Mouse (Mus musculus) intestine, embryonic 15.5 days (tissue): ENCODE results near the gene Dmac1. TPM values are rescaled to one million over a fixed set of nuclear protein-coding genes. Genes with fewer than 3 reads are reported as not detected.
"Not testable (repeated sequence)": the region's sequence is repeated elsewhere in the genome, so short reads cannot be mapped to it uniquely, and the experiment has no call there.

ENCODE experiments used
- ATAC-seq: fragments of 200-750 bp; cut with Nextera tagmentation; 2 replicates; pipeline ENCODE4 v1.8.0; 2017; ENCODE audit warnings: moderate TSS enrichment, moderate library complexity
- H3K27ac ChIP-seq: fragments of 300-500 bp; sonication (generic); 2 replicates; pipeline ENCODE4 v1.5.1; 2015; ENCODE audit warnings: mild to moderate bottlenecking, inconsistent platforms
- H3K27me3 ChIP-seq: fragments of 300-500 bp; sonication (generic); replicated peaks from 2 replicates; pipeline ENCODE4 v1.6.1; 2015; ENCODE audit warnings: inconsistent platforms
- H3K36me3 ChIP-seq: fragments of 300-500 bp; sonication (generic); 2 replicates; pipeline ENCODE4 v1.6.1; 2015; ENCODE audit warnings: inconsistent platforms
- H3K4me1 ChIP-seq: fragments of 300-500 bp; sonication (generic); replicated peaks from 2 replicates; pipeline ENCODE4 v1.6.1; 2015; ENCODE audit warnings: inconsistent platforms
- H3K4me2 ChIP-seq: fragments of 300-500 bp; sonication (generic); replicated peaks from 2 replicates; pipeline ENCODE4 v1.6.1; 2015; ENCODE audit warnings: mild to moderate bottlenecking, inconsistent platforms
- H3K4me3 ChIP-seq: fragments of 300-500 bp; sonication (generic); replicated peaks from 2 replicates; pipeline ENCODE4 v1.5.1; 2015; ENCODE audit warnings: inconsistent platforms
- H3K9ac ChIP-seq: fragments of 300-500 bp; sonication (generic); 2 replicates; pipeline ENCODE4 v1.6.1; 2015; ENCODE audit warnings: inconsistent platforms
- H3K9me3 ChIP-seq: fragments of 300-500 bp; sonication (generic); 2 replicates; pipeline ENCODE4 v1.6.1; 2016; ENCODE audit warnings: inconsistent platforms
- WGBS: fragments of 180-500 bp; shearing (Covaris S2); methylation state at CpG from one replicate; pipeline ENCODE4 v1.1.7; 2015; 5-methylcytosine and 5-hydroxymethylcytosine counted together
- polyA plus RNA-seq: library from polyadenylated mRNA; unstranded; fragments of >200 nt; fragmentation: Nextera tagmentation; extraction: Ambion mirVana; gene quantifications from 2 replicates; pipeline ENCODE4 v1.2.1, GENCODE M21; 2015

Gene Dmac1
- polyA plus RNA-seq, 1 experiment from 2014 or later, result 121 TPM

- no peak overlapping the region for H3K27ac ChIP-seq
- no peaks in the 10 kb centered on the region for H3K4me1 ChIP-seq
- no peak overlapping the region for H3K9ac ChIP-seq
- H3K36me3 ChIP-seq, result no peaks in the 10 kb centered on the region
- no peak overlapping the region for H3K4me3 ChIP-seq
- H3K9me3 ChIP-seq, result no peaks in the 10 kb centered on the region
- ATAC-seq, result no peak
- no peaks in the 10 kb centered on the region for H3K27me3 ChIP-seq
- WGBS, result 83% methylated on average over 6 of the region's 6 CpGs
- H3K4me2 ChIP-seq, result no peak overlapping the region
Measured at GRCm38 (mm10) chr4:75266773-75267550, 11.1 kb downstream of the Dmac1 start.

DNA sequence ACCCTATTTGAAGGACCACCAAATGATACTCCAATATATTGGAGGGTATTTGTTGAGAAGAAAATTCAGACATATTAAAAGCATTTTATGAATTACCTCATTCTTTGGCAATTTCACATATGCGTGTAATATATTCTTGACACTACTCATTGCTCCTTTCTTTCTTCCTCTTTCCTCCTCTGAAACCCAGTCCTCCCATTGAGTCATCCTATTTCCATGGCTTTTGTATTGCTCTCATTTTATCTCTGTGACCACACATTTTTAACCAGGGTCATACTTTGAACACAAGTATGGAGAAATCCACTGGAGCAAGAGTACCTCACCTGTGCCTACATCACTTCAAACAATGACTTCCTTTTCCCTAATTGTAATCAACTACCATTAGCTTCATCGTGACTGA is 13.9 kb downstream of the Dmac1 start:
- no peak overlapping the region for H3K27ac ChIP-seq
- H3K4me2 ChIP-seq, result no peak overlapping the region
- no peak for ATAC-seq
- H3K27me3 ChIP-seq, result no peaks in the 10 kb centered on the region
- H3K9ac ChIP-seq, result no peak overlapping the region
- no peak overlapping the region for H3K4me3 ChIP-seq
- WGBS, result 84% methylated on average over 2 of the region's 2 CpGs
- no peaks in the 10 kb centered on the region for H3K4me1 ChIP-seq
- no peaks in the 10 kb centered on the region for H3K9me3 ChIP-seq
- H3K36me3 ChIP-seq, result no peaks in the 10 kb centered on the region

- Histone ChIP-seq H3K4me2 (no peak overlapping the region), H3K36me3 (no peaks in the 10 kb centered on the region), H3K4me1 (no peaks in the 10 kb centered on the region), H3K27me3 (no peaks in the 10 kb centered on the region), H3K4me3 (no peak overlapping the region), H3K9ac (no peak overlapping the region), H3K9me3 (no peaks in the 10 kb centered on the region), H3K27ac (no peak overlapping the region)
- 93% methylated on average over 3 of the region's 3 CpGs for WGBS
- no peak for ATAC-seq
Measured at GRCm38 (mm10) chr4:75263556-75264129, 14.5 kb downstream of the Dmac1 start.

DNA sequence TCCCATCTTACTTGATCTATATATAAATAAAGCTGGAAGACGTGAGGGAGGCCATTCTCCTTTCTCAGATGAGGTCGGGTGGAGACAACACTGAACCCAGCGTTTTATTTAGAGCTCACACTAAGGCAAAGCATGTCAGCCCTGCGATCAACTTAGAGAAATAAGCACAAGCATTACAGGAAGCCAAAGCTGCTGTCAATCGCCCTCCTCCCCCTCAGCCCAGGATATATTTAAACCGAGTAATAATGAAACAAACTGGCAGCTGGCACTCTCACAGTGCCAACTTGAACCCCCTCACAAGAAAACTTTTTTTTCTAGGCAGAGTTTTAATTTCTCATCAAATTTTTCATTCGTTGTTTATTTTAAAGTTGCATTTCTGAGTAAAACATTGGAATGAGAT is 15.7 kb downstream of the Dmac1 start:
- no peak overlapping the region for H3K9ac ChIP-seq
- H3K4me2 ChIP-seq, result no peak overlapping the region
- H3K36me3 ChIP-seq, result no peaks in the 10 kb centered on the region
- ATAC-seq, result no peak
- WGBS, result 40% methylated on average over 7 of the region's 7 CpGs
- no peaks in the 10 kb centered on the region for H3K9me3 ChIP-seq
- no peak overlapping the region for H3K27ac ChIP-seq
- H3K27me3 ChIP-seq, result no peaks in the 10 kb centered on the region
- no peak overlapping the region for H3K4me3 ChIP-seq
- H3K4me1 ChIP-seq, result no peaks in the 10 kb centered on the region

DNA sequence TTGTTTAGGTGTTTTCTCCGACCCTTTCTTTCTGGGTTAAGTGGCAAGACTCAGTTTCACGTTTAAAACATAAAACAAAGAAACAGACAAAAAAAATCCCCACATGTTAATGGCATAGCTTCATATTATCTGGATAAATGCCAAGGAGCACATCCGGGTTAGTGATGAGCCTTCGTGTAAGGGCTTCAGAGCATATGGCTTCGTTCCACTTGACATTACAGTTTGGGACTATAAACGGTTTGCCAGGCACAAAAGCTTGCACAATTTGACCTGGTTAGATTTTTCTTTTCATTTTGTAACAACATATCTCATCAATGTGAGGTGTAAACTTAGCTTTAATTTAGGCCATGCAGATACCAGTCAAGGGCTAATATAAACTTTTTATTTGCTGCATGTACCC is 17.9 kb downstream of the Dmac1 start:
- H3K27me3 ChIP-seq, result no peaks in the 10 kb centered on the region
- WGBS, result 42% methylated on average over 6 of the region's 6 CpGs
- ATAC-seq, result no peak
- no peaks in the 10 kb centered on the region for H3K9me3 ChIP-seq
- H3K4me3 ChIP-seq, result no peak overlapping the region
- no peak overlapping the region for H3K27ac ChIP-seq
- H3K4me1 ChIP-seq, result no peaks in the 10 kb centered on the region
- no peaks in the 10 kb centered on the region for H3K36me3 ChIP-seq
- no peak overlapping the region for H3K9ac ChIP-seq
- no peak overlapping the region for H3K4me2 ChIP-seq

DNA sequence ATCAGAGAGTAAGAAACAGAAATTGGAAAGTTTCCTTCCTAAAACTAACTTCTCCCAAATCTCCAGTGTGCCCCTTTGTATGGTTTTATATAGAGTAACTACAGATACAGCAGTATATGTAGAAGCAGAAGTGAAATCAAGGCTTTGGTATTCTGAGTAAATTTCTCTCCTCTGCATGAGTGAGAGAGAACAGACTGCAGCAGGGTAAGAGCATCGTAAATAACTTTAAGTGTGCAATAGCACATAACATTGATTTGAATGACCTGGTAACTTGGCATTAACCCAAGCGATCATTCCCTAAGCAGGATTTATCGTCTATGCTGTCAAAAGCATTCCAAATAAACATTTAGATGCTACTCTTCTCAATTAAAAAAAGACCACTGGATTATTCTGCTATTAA is 18.7 kb downstream of the Dmac1 start:
- Histone ChIP-seq H3K4me3 (no peak overlapping the region), H3K27ac (no peak overlapping the region), H3K4me1 (no peaks in the 10 kb centered on the region), H3K27me3 (no peaks in the 10 kb centered on the region), H3K9me3 (no peaks in the 10 kb centered on the region), H3K9ac (no peak overlapping the region), H3K36me3 (no peaks in the 10 kb centered on the region), H3K4me2 (no peak overlapping the region)
- ATAC-seq, result no peak
- WGBS, result 43% methylated on average over 3 of the region's 3 CpGs

DNA sequence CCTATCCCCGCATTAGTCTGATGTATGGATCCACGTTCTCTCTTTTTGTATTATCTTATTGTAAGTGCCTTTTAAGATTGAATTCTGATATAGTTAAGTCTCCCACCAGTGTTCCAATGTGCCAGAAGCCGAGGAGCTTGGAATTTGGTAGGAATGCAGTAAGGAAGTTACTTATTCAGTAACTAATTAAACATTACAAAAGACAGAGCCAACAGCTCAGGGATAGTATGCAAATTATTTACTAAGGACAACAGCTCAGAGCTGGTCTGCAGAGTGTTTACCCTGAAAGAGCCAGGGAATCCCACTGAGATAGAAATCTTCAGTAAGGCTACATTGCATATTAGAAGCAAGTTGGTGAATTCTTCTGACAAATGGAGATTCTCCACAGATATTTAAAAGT is 43.5 kb downstream of the Dmac1 start:
- not testable (repeated sequence) for H3K4me2 ChIP-seq, H3K27me3 ChIP-seq, H3K9ac ChIP-seq, H3K4me3 ChIP-seq, H3K4me1 ChIP-seq, H3K27ac ChIP-seq, H3K9me3 ChIP-seq, ATAC-seq, H3K36me3 ChIP-seq
- WGBS, result 49% methylated on average over 3 of the region's 3 CpGs
